Mouse (Mus musculus): ENCODE measurements around the gene Cab39.

DNA sequence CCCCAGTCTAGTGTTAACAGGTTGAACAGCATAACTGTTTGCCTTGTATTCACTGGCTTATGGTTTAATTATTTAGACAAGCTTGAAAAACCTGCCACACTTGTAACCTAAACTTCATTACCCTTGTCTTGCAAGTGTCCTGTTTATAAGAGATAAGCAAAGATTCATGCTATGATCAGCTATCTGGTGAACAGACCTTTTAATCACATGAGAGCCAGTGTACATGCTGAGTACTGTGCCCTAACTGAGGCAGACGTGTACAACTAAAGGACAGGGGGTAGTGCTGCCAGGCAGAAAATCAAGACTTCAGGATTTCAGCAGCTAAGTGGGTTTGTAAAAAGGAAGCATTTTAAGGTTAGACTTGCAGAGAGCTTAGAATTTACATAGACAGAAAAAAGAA, 46.5 kb downstream of the Cab39 start:
- TF ChIP-seq POLR2A (IDR thresholded peaks at IDR 0.05; ENCODE audit: borderline replicate concordance, insufficient read depth, low read length): no peak
- no peak for TF ChIP-seq CTCF (IDR thresholded peaks at IDR 0.05; ENCODE audit: borderline replicate concordance, insufficient read depth, low read depth, low read length)
